10 mouse cellular contexts compared by ENCODE assay signal in genomic region chr7:4128860-4129259, GRCm38 (mm10). TPM values are rescaled to one million over a fixed set of nuclear protein-coding genes. Genes with fewer than 3 reads are reported as not detected.
DNase-seq lines count a peak whose midpoint lies in the region; ATAC-seq lines count a peak whose summit lies in the region.
"Had no signal": no experiment of that assay in that cellular context is flagged by ENCODE, and none has a peak within 500 bp of the region (broad histone marks: within the 10 kb centered on the region; RNA-seq: fewer than 3 reads in every experiment).

No protein-coding gene starts in this region.

- H3K36me3 ChIP-seq in heart, embryonic 12.5 days: no peaks in the 10 kb centered on the region

- H3K9me3 ChIP-seq in heart, embryonic 12.5 days (replicated peaks): no peaks in the 10 kb centered on the region

- intact Hi-C loops in left cerebral cortex, postnatal 4 days (cut with DNase I): no loop called here

- H3K9ac ChIP-seq in heart, embryonic 12.5 days: peak overlapping the region; percentile 38; the same call in 1 of the 2 replicates

- ATAC-seq in heart, embryonic 12.5 days (ENCODE audit: insufficient number of reproducible peaks, low FRiP score): no peak
- ATAC-seq in activated CD4-positive, CD25-positive, alpha-beta regulatory T cell, adult 4 months: no peak
- ATAC-seq: intestine, postnatal 0 days had no signal

- WGBS in heart, embryonic 12.5 days: 42% methylated on average over 6 of the region's 6 CpGs

- 0 out of 2 replicates have a peak, but pooled peaks cover under 1% of the 10 kb centered on the region for H3K27me3 ChIP-seq in heart, embryonic 12.5 days (replicated peaks)

- peaks cover 3% of the 10 kb centered on the region; the same call in 1 of the 2 replicates for H3K4me1 ChIP-seq in heart, embryonic 12.5 days (replicated peaks)

- no peak overlapping the region for H3K27ac ChIP-seq in heart, embryonic 12.5 days (ENCODE audit: poor library complexity, severe bottlenecking)

- H3K4me3 ChIP-seq in heart, embryonic 12.5 days: no peak overlapping the region

- H3K4me2 ChIP-seq in heart, embryonic 12.5 days: no peak overlapping the region
- H3K4me2 ChIP-seq: liver, embryonic 11.5 days had no signal

- DNase-seq in cerebellum, adult 9-10 months: peak; percentile 32
- no peak for DNase-seq in cerebellum, postnatal 36 days
- DNase-seq in left cerebral cortex, postnatal 4 days: peak; percentile 10
- DNase-seq in left cerebral cortex, adult 8-10 months (ENCODE audit: low spot score in 2 of 2): no peak
- DNase-seq in lung, postnatal 4 days: peak; percentile 14 to 49
- DNase-seq in right cerebral cortex, postnatal 25 days: no peak

RNA-seq across cellular contexts. Expression of gene Leng8, which starts 8.0 kb away (rescaled TPM):
- total RNA-seq in left cerebral cortex, postnatal 4 days (2021): 100 to 1,000 TPM; 167 to 177 TPM
- total RNA-seq in left cerebral cortex, adult 8-10 months (2022): 100 to 1,000 TPM; 137 to 159 (median 152) TPM
- polyA plus RNA-seq in heart, embryonic 12.5 days (2016; fragmentation: Nextera tagmentation; extraction: Ambion mirVana): 77.6 and 79.2 TPM in 2 replicates
- polyA plus RNA-seq in activated CD4-positive, CD25-positive, alpha-beta regulatory T cell, adult 4 months (2017; shearing (Covaris generic)): 10 to 100 TPM; 26.1 to 29.3 TPM

RNA-seq across cellular contexts. Expression of gene Ttyh1, which starts 9.7 kb away (rescaled TPM):
- total RNA-seq in left cerebral cortex, postnatal 4 days (2021): 100 to 1,000 TPM; 292 to 311 TPM
- total RNA-seq in left cerebral cortex, adult 8-10 months (2022): 100 to 1,000 TPM; 584 to 624 (median 589) TPM
- 0.65 and 0.97 TPM in 2 replicates for polyA plus RNA-seq in heart, embryonic 12.5 days (2016; fragmentation: Nextera tagmentation; extraction: Ambion mirVana)
- polyA plus RNA-seq in activated CD4-positive, CD25-positive, alpha-beta regulatory T cell, adult 4 months (2017; shearing (Covaris generic)): under 1 TPM; 0.45 to 0.53 TPM

RNA-seq across cellular contexts. Expression of gene Leng9, which starts 21.3 kb away (rescaled TPM):
- 1 to 10 TPM; 5.3 to 5.5 TPM for total RNA-seq in left cerebral cortex, postnatal 4 days (2021)
- 1 to 10 TPM; 5.4 to 7.1 (median 6.5) TPM for total RNA-seq in left cerebral cortex, adult 8-10 months (2022)
- polyA plus RNA-seq in heart, embryonic 12.5 days (2016; fragmentation: Nextera tagmentation; extraction: Ambion mirVana): 2.3 and 2.5 TPM in 2 replicates
- polyA plus RNA-seq in activated CD4-positive, CD25-positive, alpha-beta regulatory T cell, adult 4 months (2017; shearing (Covaris generic)): 1 to 10 TPM; 5.5 to 6.1 TPM

RNA-seq across cellular contexts. Expression of gene Cdc42ep5, which starts 35.8 kb away (rescaled TPM):
- total RNA-seq in left cerebral cortex, postnatal 4 days (2021): 1 to 10 TPM; 3.0 to 4.0 TPM
- total RNA-seq in left cerebral cortex, adult 8-10 months (2022): 1 to 10 TPM; 1.0 to 2.3 (median 1.6) TPM
- 25.2 and 30.1 TPM in 2 replicates for polyA plus RNA-seq in heart, embryonic 12.5 days (2016; fragmentation: Nextera tagmentation; extraction: Ambion mirVana)
- polyA plus RNA-seq in activated CD4-positive, CD25-positive, alpha-beta regulatory T cell, adult 4 months (2017; shearing (Covaris generic)): not detected

Comparison
In these comparisons a context has a peak if more than half of its experiments do, and no peak if none do; other contexts are left out.
1. DNase-seq: peak in cerebellum, adult 9-10 months (single experiment), left cerebral cortex, postnatal 4 days (single experiment) and lung, postnatal 4 days (2 of 2); none in cerebellum, postnatal 36 days (0 of 2), left cerebral cortex, adult 8-10 months (0 of 2) and right cerebral cortex, postnatal 25 days (single experiment).